Mouse (Mus musculus) liver, embryonic 12.5 days (tissue): ENCODE data around the gene Mcpt1. TPM values are rescaled to one million over a fixed set of nuclear protein-coding genes. Genes with fewer than 3 reads are reported as not detected.

Experiments used
- polyA plus RNA-seq: library from polyadenylated mRNA; unstranded; fragments of >200 nt; fragmentation: Nextera tagmentation; extraction: Ambion mirVana; gene quantifications from 2 replicates; pipeline ENCODE4 v1.2.1, GENCODE M21; 2016

The Mcpt1 gene
- polyA plus RNA-seq, 1 experiment from 2014 or later: not detected

Other genes starting within 250 kb of the Mcpt1 start
- 2.9 and 3.6 TPM in 2 replicates for gene Adcy4, start 233.9 kb upstream of the Mcpt1 start, polyA plus RNA-seq
- gene Ripk3, start 229.1 kb upstream of the Mcpt1 start, polyA plus RNA-seq: 29.1 and 30.0 TPM in 2 replicates
- gene Nfatc4, start 194.8 kb upstream of the Mcpt1 start, polyA plus RNA-seq: 3.3 and 5.3 TPM in 2 replicates
- 7.0 and 8.2 TPM in 2 replicates for gene Nynrin, start 164.0 kb upstream of the Mcpt1 start, polyA plus RNA-seq
- gene Cbln3, start 133.6 kb upstream of the Mcpt1 start, polyA plus RNA-seq: 0.25 TPM in 2 replicates
- gene Khnyn, start 133.0 kb upstream of the Mcpt1 start, polyA plus RNA-seq: 12.8 and 13.0 TPM in 2 replicates
- 14.0 and 15.3 TPM in 2 replicates for gene Sdr39u1, start 117.7 kb upstream of the Mcpt1 start, polyA plus RNA-seq
- not detected in 2 replicates for gene Cma1, start 73.3 kb upstream of the Mcpt1 start, polyA plus RNA-seq
- not detected in 2 replicates for gene Cma2, start 67.0 kb upstream of the Mcpt1 start, polyA plus RNA-seq
- gene Mcpt9, start 12.5 kb downstream of the Mcpt1 start, polyA plus RNA-seq: not detected in 2 replicates
- 0.12 TPM in 1 of 2 replicates, not detected in the other for gene Mcpt2, start 24.1 kb downstream of the Mcpt1 start, polyA plus RNA-seq
- gene Mcpt4, start 44.3 kb downstream of the Mcpt1 start, polyA plus RNA-seq: not detected in 2 replicates
- gene Mcpt8, start 67.3 kb downstream of the Mcpt1 start, polyA plus RNA-seq: 0.20 TPM in 1 of 2 replicates, not detected in the other
- gene Ctsg, start 84.6 kb downstream of the Mcpt1 start, polyA plus RNA-seq: 4.0 and 5.3 TPM in 2 replicates
- not detected in 2 replicates for gene Gzme, start 102.7 kb downstream of the Mcpt1 start, polyA plus RNA-seq
- not detected in 2 replicates for gene Gzmd, start 114.6 kb downstream of the Mcpt1 start, polyA plus RNA-seq
- not detected in 2 replicates for gene Gzmg, start 141.6 kb downstream of the Mcpt1 start, polyA plus RNA-seq
- not detected in 2 replicates for gene Gzmn, start 156.6 kb downstream of the Mcpt1 start, polyA plus RNA-seq
- gene Gzmf, start 193.4 kb downstream of the Mcpt1 start, polyA plus RNA-seq: not detected in 2 replicates
- not detected in 2 replicates for gene Gzmc, start 216.7 kb downstream of the Mcpt1 start, polyA plus RNA-seq
- gene Gzmb, start 244.3 kb downstream of the Mcpt1 start, polyA plus RNA-seq: not detected in 2 replicates